ENCODE assay signal across 10 mouse cellular contexts in genomic region chr8:31520991-31521448, GRCm38 (mm10).
DNase-seq lines count a peak whose midpoint lies in the region; ATAC-seq lines count a peak whose summit lies in the region.
"Had no signal": no experiment of that assay in that cellular context is flagged by ENCODE, and none has a peak within 500 bp of the region (broad histone marks: within the 10 kb centered on the region; RNA-seq: fewer than 3 reads in every experiment).

No protein-coding gene starts in this region.

- no peak overlapping the region for H3K4me2 ChIP-seq in midbrain, embryonic 13.5 days (replicated peaks)
- H3K4me2 ChIP-seq: liver, embryonic 15.5 days; neural tube, embryonic 15.5 days had no signal

- H3K36me3 ChIP-seq in midbrain, embryonic 13.5 days = no peaks in the 10 kb centered on the region
- H3K36me3 ChIP-seq: liver, embryonic 15.5 days; neural tube, embryonic 15.5 days had no signal

- H3K4me1 ChIP-seq in midbrain, embryonic 13.5 days (replicated peaks) = no peaks in the 10 kb centered on the region
- H3K4me1 ChIP-seq: liver, embryonic 15.5 days; neural tube, embryonic 15.5 days had no signal

- WGBS in midbrain, embryonic 13.5 days = 50% methylated on average over 2 of the region's 2 CpGs

- ATAC-seq in midbrain, embryonic 13.5 days = no peak
- ATAC-seq in CD4-positive, CD25-positive, alpha-beta regulatory T cell, adult 4 months = no peak

- H3K27me3 ChIP-seq in midbrain, embryonic 13.5 days = no peaks in the 10 kb centered on the region
- H3K27me3 ChIP-seq: liver, embryonic 15.5 days; neural tube, embryonic 15.5 days had no signal

- no peak overlapping the region for H3K4me3 ChIP-seq in midbrain, embryonic 13.5 days (replicated peaks)
- H3K4me3 ChIP-seq: liver, embryonic 15.5 days; neural tube, embryonic 15.5 days had no signal

- DNase-seq in adrenal gland, adult 2 months = peak; percentile 37
- no peak for DNase-seq in adrenal gland, adult 8-10 months
- peak; percentile 3 for DNase-seq in embryo, embryonic 10.5 days (ENCODE audit: low spot score)
- peak; percentile 95 for DNase-seq in kidney, adult 9 months
- DNase-seq in lung, postnatal 36 days = peak; percentile 86
- no peak for DNase-seq in cerebellum, adult 9-11 months

- no peak overlapping the region for H3K27ac ChIP-seq in midbrain, embryonic 13.5 days
- H3K27ac ChIP-seq: liver, embryonic 15.5 days; neural tube, embryonic 15.5 days had no signal

- H3K9me3 ChIP-seq in midbrain, embryonic 13.5 days = no peaks in the 10 kb centered on the region
- H3K9me3 ChIP-seq: liver, embryonic 15.5 days; neural tube, embryonic 15.5 days had no signal

- H3K9ac ChIP-seq in midbrain, embryonic 13.5 days (replicated peaks) = no peak overlapping the region
- H3K9ac ChIP-seq: liver, embryonic 15.5 days; neural tube, embryonic 15.5 days had no signal

Comparison
In these comparisons a context has a peak if more than half of its experiments do, and no peak if none do; other contexts are left out.
1. DNase-seq: peak in adrenal gland, adult 2 months (single experiment), embryo, embryonic 10.5 days (single experiment), kidney, adult 9 months (single experiment) and lung, postnatal 36 days (single experiment); none in adrenal gland, adult 8-10 months (single experiment) and cerebellum, adult 9-11 months (single experiment).